ENCODE assay signal across 8 mouse cellular contexts in genomic region chr8:84990836-84991235, GRCm38 (mm10). TPM values are rescaled to one million over a fixed set of nuclear protein-coding genes. Genes with fewer than 3 reads are reported as not detected.
DNase-seq lines count a peak whose midpoint lies in the region; ATAC-seq lines count a peak whose summit lies in the region.

No protein-coding gene starts in this region.

- ATAC-seq in heart, embryonic 13.5 days (ENCODE audit: extremely low read depth, insufficient number of reproducible peaks, low FRiP score, low TSS enrichment) = peak; percentile 77
- ATAC-seq in forebrain, embryonic 16.5 days = peak; percentile 7; the same call in 1 of the 2 replicates

- peak overlapping the region; percentile 58 for H3K27ac ChIP-seq in heart, embryonic 13.5 days (replicated peaks)
- 0 out of 2 replicates have a peak overlapping the region, but pooled peaks have one; percentile 28 for H3K27ac ChIP-seq in forebrain, embryonic 16.5 days (ENCODE audit: low read length)

- WGBS in heart, embryonic 13.5 days = 1% methylated on average over 15 of the region's 15 CpGs
- 2% methylated on average over 15 of the region's 15 CpGs for WGBS in forebrain, embryonic 16.5 days

- H3K9me3 ChIP-seq in heart, embryonic 13.5 days = no peaks in the 10 kb centered on the region
- H3K9me3 ChIP-seq in forebrain, embryonic 16.5 days (ENCODE audit: control insufficient read depth, low read length) = no peaks in the 10 kb centered on the region

- no peak for DNase-seq in heart, postnatal 14 days
- peak; percentile 37 for DNase-seq in T-cell, adult 2 months (ENCODE audit: low spot score)
- DNase-seq in kidney, postnatal 14 days = peak; percentile 93
- peak; percentile 80 to 91 for DNase-seq in lung, postnatal 4 days
- peak; percentile 67 for DNase-seq in urinary bladder, postnatal 25 days (ENCODE audit: low spot score)
- no peak for DNase-seq in right cerebral cortex, postnatal 36 days (ENCODE audit: low spot score in 2 of 2)

- peak overlapping the region; percentile 82 for H3K9ac ChIP-seq in heart, embryonic 13.5 days
- H3K9ac ChIP-seq in forebrain, embryonic 16.5 days (replicated peaks; ENCODE audit: low read depth, low read length) = peak overlapping the region; percentile 81

- intact Hi-C loops in heart, postnatal 14 days (cut with DNase I) = no loop called here

- peak overlapping the region; percentile 79 for H3K4me2 ChIP-seq in heart, embryonic 13.5 days
- peak overlapping the region; percentile 97 for H3K4me2 ChIP-seq in forebrain, embryonic 16.5 days (ENCODE audit: low read length)

- H3K4me3 ChIP-seq in heart, embryonic 13.5 days = peak overlapping the region; percentile 58
- H3K4me3 ChIP-seq in forebrain, embryonic 16.5 days (replicated peaks; ENCODE audit: low read length) = peak overlapping the region; percentile 74

- H3K27me3 ChIP-seq in heart, embryonic 13.5 days (replicated peaks) = peaks cover 49% of the 10 kb centered on the region
- peaks cover 10% of the 10 kb centered on the region; the same call in 1 of the 2 replicates for H3K27me3 ChIP-seq in forebrain, embryonic 16.5 days (replicated peaks; ENCODE audit: control insufficient read depth, insufficient read depth, low read length)

- no peaks in the 10 kb centered on the region for H3K36me3 ChIP-seq in heart, embryonic 13.5 days
- H3K36me3 ChIP-seq in forebrain, embryonic 16.5 days (ENCODE audit: control insufficient read depth, insufficient read depth) = no peaks in the 10 kb centered on the region

- H3K4me1 ChIP-seq in heart, embryonic 13.5 days = peaks cover 24% of the 10 kb centered on the region
- H3K4me1 ChIP-seq in forebrain, embryonic 16.5 days (replicated peaks; ENCODE audit: control insufficient read depth, insufficient read depth, low read length) = peaks cover 20% of the 10 kb centered on the region

RNA-seq across cellular contexts. Expression of gene Hook2, which starts 0.4 kb away (rescaled TPM):
- 7.2 and 7.3 TPM in 2 replicates for polyA plus RNA-seq in heart, embryonic 13.5 days (2015; fragmentation: Nextera tagmentation; extraction: Ambion mirVana)
- 1 to 10 TPM; 1.6 to 2.0 TPM for total RNA-seq in heart, postnatal 14 days (2021)
- 31.3 and 39.8 TPM in 2 replicates for polyA plus RNA-seq in forebrain, embryonic 16.5 days (2015; fragmentation: Nextera tagmentation; extraction: Ambion mirVana)

RNA-seq across cellular contexts. Expression of gene Junb, which starts 12.3 kb away (rescaled TPM):
- 12.8 and 12.9 TPM in 2 replicates for polyA plus RNA-seq in heart, embryonic 13.5 days (2015; fragmentation: Nextera tagmentation; extraction: Ambion mirVana)
- total RNA-seq in heart, postnatal 14 days (2021) = 10 to 100 TPM; 11.2 to 13.9 TPM
- 7.6 and 8.2 TPM in 2 replicates for polyA plus RNA-seq in forebrain, embryonic 16.5 days (2015; fragmentation: Nextera tagmentation; extraction: Ambion mirVana)

RNA-seq across cellular contexts. Expression of gene Rnaseh2a, which starts 21.3 kb away (rescaled TPM):
- 82.8 and 83.4 TPM in 2 replicates for polyA plus RNA-seq in heart, embryonic 13.5 days (2015; fragmentation: Nextera tagmentation; extraction: Ambion mirVana)
- 10 to 100 TPM; 39.7 to 50.7 TPM for total RNA-seq in heart, postnatal 14 days (2021)
- 79.9 and 85.8 TPM in 2 replicates for polyA plus RNA-seq in forebrain, embryonic 16.5 days (2015; fragmentation: Nextera tagmentation; extraction: Ambion mirVana)

RNA-seq across cellular contexts. Expression of gene Prdx2, which starts 21.4 kb away (rescaled TPM):
- polyA plus RNA-seq in heart, embryonic 13.5 days (2015; fragmentation: Nextera tagmentation; extraction: Ambion mirVana) = 733 and 747 TPM in 2 replicates
- 100 to 1,000 TPM; 627 to 727 TPM for total RNA-seq in heart, postnatal 14 days (2021)
- 1,287 and 1,394 TPM in 2 replicates for polyA plus RNA-seq in forebrain, embryonic 16.5 days (2015; fragmentation: Nextera tagmentation; extraction: Ambion mirVana)

RNA-seq across cellular contexts. Expression of gene Gm49661, which starts 21.6 kb away (rescaled TPM):
- polyA plus RNA-seq in heart, embryonic 13.5 days (2015; fragmentation: Nextera tagmentation; extraction: Ambion mirVana) = not detected in 2 replicates
- 1 to 10 TPM; 1.1 to 2.7 TPM for total RNA-seq in heart, postnatal 14 days (2021)
- not detected in 2 replicates for polyA plus RNA-seq in forebrain, embryonic 16.5 days (2015; fragmentation: Nextera tagmentation; extraction: Ambion mirVana)

Comparison
In these comparisons a context has a peak if more than half of its experiments do, and no peak if none do; other contexts are left out.
1. DNase-seq: peak in T-cell, adult 2 months (single experiment), kidney, postnatal 14 days (single experiment), lung, postnatal 4 days (2 of 2) and urinary bladder, postnatal 25 days (single experiment); none in heart, postnatal 14 days (0 of 2) and right cerebral cortex, postnatal 36 days (0 of 2).